Mouse (Mus musculus): ENCODE results near the gene Carns1.

DNA sequence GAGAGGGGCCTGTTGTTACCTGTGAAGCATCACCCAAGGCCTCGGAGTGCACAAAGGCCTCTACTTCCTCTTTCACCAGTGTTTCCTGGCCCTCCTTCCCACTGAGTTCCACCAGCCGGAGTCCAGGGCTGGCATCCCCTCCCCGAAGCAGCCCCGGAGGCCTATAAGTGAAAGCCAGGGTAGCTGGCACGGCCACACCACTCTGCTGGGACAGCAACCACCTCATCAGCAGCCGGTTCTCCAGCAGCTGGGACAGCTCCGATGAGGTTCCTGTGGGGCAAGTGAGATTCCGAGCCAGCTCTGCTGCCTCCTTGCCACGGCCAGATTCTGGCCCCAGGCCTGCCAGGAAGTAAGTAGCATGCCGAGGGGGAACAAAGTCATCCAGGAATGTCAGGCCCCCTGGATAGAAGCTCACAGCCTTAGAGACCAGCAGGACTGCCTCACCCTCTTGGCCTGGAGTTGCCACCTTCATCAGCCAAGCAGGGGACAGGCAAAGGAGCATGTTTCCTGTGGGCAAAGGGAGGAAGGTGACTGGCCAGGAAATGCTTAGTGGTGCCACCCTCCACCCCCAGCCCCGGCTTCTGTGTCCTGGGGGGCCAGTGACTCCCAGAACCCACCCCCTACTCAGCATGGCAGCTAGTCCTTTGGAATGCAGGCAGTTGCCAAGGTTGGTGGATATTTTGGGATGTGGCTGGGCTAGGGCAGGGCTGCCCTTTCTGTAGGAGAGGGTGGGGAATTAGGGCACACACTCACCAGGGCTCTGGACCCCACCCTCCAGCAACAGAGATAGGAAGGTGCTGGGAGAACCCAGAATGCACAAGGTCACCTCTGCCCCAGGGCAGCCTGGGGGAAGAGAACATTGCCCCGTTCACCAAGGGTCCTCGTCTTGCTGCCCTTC is 3.6 kb downstream of the Carns1 start:
- no peak for TF ChIP-seq EP300 (IDR thresholded peaks at IDR 0.05; ENCODE audit: low read length)
- no peak for TF ChIP-seq CHD2 (IDR thresholded peaks at IDR 0.05; ENCODE audit: low read length)
- TF ChIP-seq POLR2A (IDR thresholded peaks at IDR 0.05; ENCODE audit: low read depth, low read length), result no peak
- no peak for TF ChIP-seq RAD21 (IDR thresholded peaks at IDR 0.05; ENCODE audit: low read depth, low read length)
- TF ChIP-seq CTCF (conservative IDR thresholded peaks at IDR 0.05 in 1 of 2, IDR thresholded peaks at IDR 0.05 in 1 of 2; ENCODE audit: low read depth in 2 of 2, low read length in 2 of 2), result no peak
